Mouse (Mus musculus): Measurements from ENCODE around the gene Pls1.
A peak's percentile ranks its signal among the peaks of the same experiment; 100 is the strongest.

Gene Pls1

GRCm38 (mm10) chr9:95844825-95845460 is at the start of gene Pls1:
Gene Pls1 (minus strand): TSS chr9:95845311.
- peak; percentile 96 to 98 for DNase-seq

- DNase-seq, result no peak
Measured at GRCm38 (mm10) chr9:95882751-95883150, 37.6 kb upstream of the Pls1 start.

- no peak for DNase-seq
Measured at GRCm38 (mm10) chr9:95878246-95878645, 33.1 kb upstream of the Pls1 start.

- peak in 1 of 2 experiments; percentile 23 for DNase-seq
Measured at GRCm38 (mm10) chr9:95858027-95858570, 13.0 kb upstream of the Pls1 start.

GRCm38 (mm10) chr9:95857414-95858026 is 12.4 kb upstream of the Pls1 start, which contains the start of gene Atr:
Gene Atr (plus strand): TSS chr9:95857597.
- DNase-seq, result peak; percentile 97

- no peak for DNase-seq
Measured at GRCm38 (mm10) chr9:95856004-95856403, 10.9 kb upstream of the Pls1 start.

- no peak for DNase-seq
Measured at GRCm38 (mm10) chr9:95854891-95855290, 9.8 kb upstream of the Pls1 start.

- DNase-seq, result peak; percentile 73 to 88
Measured at GRCm38 (mm10) chr9:95852896-95853295, 7.8 kb upstream of the Pls1 start.

GRCm38 (mm10) chr9:95851671-95852070 is 6.6 kb upstream of the Pls1 start:
- DNase-seq, result no peak

- no peak for DNase-seq
Measured at GRCm38 (mm10) chr9:95845711-95846110, 600 bp upstream of the Pls1 start.

- no peak for DNase-seq
Measured at GRCm38 (mm10) chr9:95839424-95839823, 5.7 kb downstream of the Pls1 start.

- no peak for DNase-seq
Measured at GRCm38 (mm10) chr9:95835741-95836140, 9.4 kb downstream of the Pls1 start.

GRCm38 (mm10) chr9:95834799-95835198 is 10.3 kb downstream of the Pls1 start:
- no peak for DNase-seq

- no peak for DNase-seq
Measured at GRCm38 (mm10) chr9:95832758-95833157, 12.4 kb downstream of the Pls1 start.

- no peak for DNase-seq
Measured at GRCm38 (mm10) chr9:95827565-95827964, 17.5 kb downstream of the Pls1 start.

- DNase-seq, result no peak
Measured at GRCm38 (mm10) chr9:95822531-95822930, 22.6 kb downstream of the Pls1 start.

- DNase-seq, result no peak
Measured at GRCm38 (mm10) chr9:95815706-95816105, 29.4 kb downstream of the Pls1 start.

- no peak for DNase-seq
Measured at GRCm38 (mm10) chr9:95815015-95815673, 30.0 kb downstream of the Pls1 start.

GRCm38 (mm10) chr9:95813721-95814531 is 31.2 kb downstream of the Pls1 start:
- no peak for DNase-seq

GRCm38 (mm10) chr9:95811817-95812216 is 33.3 kb downstream of the Pls1 start:
- DNase-seq, result no peak

- no peak for DNase-seq
Measured at GRCm38 (mm10) chr9:95809596-95809995, 35.5 kb downstream of the Pls1 start.

- peak; percentile 11 to 35 for DNase-seq
Measured at GRCm38 (mm10) chr9:95805449-95805848, 39.7 kb downstream of the Pls1 start.

GRCm38 (mm10) chr9:95803783-95804182 is 41.3 kb downstream of the Pls1 start:
- DNase-seq, result no peak
